Mouse (Mus musculus) myocyte (in vitro differentiated cells): ENCODE data around the gene Adamts17. TPM values are rescaled to one million over a fixed set of nuclear protein-coding genes. Genes with fewer than 3 reads are reported as not detected.

Source experiments
- H3K27me3 ChIP-seq: one replicate; pipeline ENCODE4 v1.6.1; 2011; ENCODE audit not compliant: control insufficient read depth, insufficient read depth, insufficient read length
- H3K36me3 ChIP-seq: one replicate; pipeline ENCODE4 v1.6.1; 2011; ENCODE audit not compliant: control insufficient read depth, insufficient read depth
- H3K4me2 ChIP-seq: one replicate; pipeline ENCODE4 v1.6.1; 2011; ENCODE audit warnings: low read depth, control low read depth
- H3K4me3 ChIP-seq: one replicate; pipeline ENCODE4 v1.5.1; 2011; ENCODE audit warnings: mild to moderate bottlenecking, control low read depth, moderate library complexity
- H3K79me2 ChIP-seq: one replicate; pipeline ENCODE4 v1.6.1; 2011; ENCODE audit not compliant: control insufficient read depth, insufficient read depth
- H3ac ChIP-seq: one replicate; pipeline ENCODE4 v1.6.1; 2011; ENCODE audit not compliant: control insufficient read depth, insufficient read length
- CEBPB ChIP-seq: IDR thresholded peaks from 2 replicates; pipeline ENCODE4 v1.6.1; 2011; ENCODE audit warnings: mild to moderate bottlenecking, moderate library complexity; ENCODE audit not compliant: poor library complexity, insufficient read depth, severe bottlenecking
- E2F4 ChIP-seq: IDR thresholded peaks from one replicate; pipeline ENCODE4 v1.6.1; 2011; ENCODE audit warnings: mild to moderate bottlenecking, control low read depth, moderate library complexity; ENCODE audit not compliant: insufficient read depth
- MAX ChIP-seq: IDR thresholded peaks from one replicate; pipeline ENCODE4 v1.6.1; 2011; ENCODE audit warnings: low read depth, mild to moderate bottlenecking, control low read depth
- MYOD1 ChIP-seq, 3 experiments: IDR thresholded peaks; one replicate each; pipeline ENCODE4 v1.6.1; 2011; ENCODE audit warnings: control low read depth in 2 of 3, low read depth in 2 of 3, mild to moderate bottlenecking in 2 of 3, moderate library complexity in 1 of 3; ENCODE audit not compliant: insufficient read length in 2 of 3, control insufficient read depth in 1 of 3
- MYOG ChIP-seq, 3 experiments: IDR thresholded peaks; one replicate each; pipeline ENCODE4 v1.6.1; 2011; ENCODE audit warnings: control low read depth in 2 of 3, low read depth in 2 of 3, mild to moderate bottlenecking in 2 of 3; ENCODE audit not compliant: insufficient read length in 2 of 3, control insufficient read depth in 1 of 3, insufficient read depth in 1 of 3
- POLR2A ChIP-seq: IDR thresholded peaks from one replicate; pipeline ENCODE4 v1.6.1; 2011; ENCODE audit warnings: low read depth, mild to moderate bottlenecking, control low read depth, moderate library complexity; ENCODE audit not compliant: insufficient read length
- POLR2AphosphoS2 ChIP-seq: IDR thresholded peaks from one replicate; pipeline ENCODE4 v1.6.1; 2011; ENCODE audit warnings: low read depth, control low read depth; ENCODE audit not compliant: insufficient read length
- REST ChIP-seq: IDR thresholded peaks from one replicate; pipeline ENCODE4 v1.6.1; 2011; ENCODE audit warnings: mild to moderate bottlenecking, control low read depth, moderate library complexity; ENCODE audit not compliant: insufficient read depth, insufficient read length
- SRF ChIP-seq: IDR thresholded peaks from one replicate; pipeline ENCODE4 v1.6.1; 2011; ENCODE audit warnings: low read depth; ENCODE audit not compliant: control insufficient read depth, insufficient read length
- TCF12 ChIP-seq: IDR thresholded peaks from one replicate; pipeline ENCODE4 v1.6.1; 2011; ENCODE audit warnings: mild to moderate bottlenecking, control low read depth; ENCODE audit not compliant: poor library complexity, insufficient read depth, severe bottlenecking
- TCF3 ChIP-seq: IDR thresholded peaks from one replicate; pipeline ENCODE4 v1.6.1; 2011; ENCODE audit warnings: low read depth, control low read depth; ENCODE audit not compliant: insufficient read length
- USF1 ChIP-seq: IDR thresholded peaks from one replicate; pipeline ENCODE4 v1.6.1; 2011; ENCODE audit warnings: low read depth, mild to moderate bottlenecking, control low read depth, moderate library complexity
- polyA plus RNA-seq: library from polyadenylated mRNA; unstranded; fragments of >200 nt; fragmentation: generic; extraction: Trizol; gene quantifications from one replicate; pipeline ENCODE4 v1.2.1, GENCODE M21; 2012; ENCODE audit warnings: missing spikeins

The Adamts17 gene
- polyA plus RNA-seq, 1 experiment, result 1.8 TPM

GRCm38 (mm10) chr7:67112495-67113216 is 273.1 kb downstream of the Adamts17 start:
- H3K4me2 ChIP-seq, result no peak overlapping the region
- no peak overlapping the region for H3K4me3 ChIP-seq
- H3K79me2 ChIP-seq, result no peaks in the 10 kb centered on the region
- TF ChIP-seq TCF3 (peak; percentile 24), TCF12 (peak; percentile 0), MYOD1 (IDR thresholded peaks at IDR 0.05; ENCODE audit: control insufficient read depth in 1 of 3, insufficient read length in 2 of 3, low read depth in 2 of 3) (peak in 2 of 3 experiments; percentile 75 to 88), MAX (no peak), MYOG (IDR thresholded peaks at IDR 0.05; ENCODE audit: control insufficient read depth in 1 of 3, insufficient read depth in 1 of 3, insufficient read length in 2 of 3, low read depth in 2 of 3) (peak; percentile 57 to 95 (median 87)), E2F4 (no peak)
- no peaks in the 10 kb centered on the region for H3K36me3 ChIP-seq
- no peak overlapping the region for H3ac ChIP-seq
- H3K27me3 ChIP-seq, result no peaks in the 10 kb centered on the region

- no peaks in the 10 kb centered on the region for H3K27me3 ChIP-seq
- no peak overlapping the region for H3ac ChIP-seq
- H3K4me3 ChIP-seq, result no peak overlapping the region
- H3K4me2 ChIP-seq, result no peak overlapping the region
- H3K79me2 ChIP-seq, result no peaks in the 10 kb centered on the region
- TF ChIP-seq TCF12 (no peak), MYOG (IDR thresholded peaks at IDR 0.05; ENCODE audit: control insufficient read depth in 1 of 3, insufficient read depth in 1 of 3, insufficient read length in 2 of 3, low read depth in 2 of 3) (no peak), TCF3 (no peak), MAX (no peak), POLR2AphosphoS2 (no peak), USF1 (no peak), E2F4 (no peak), REST (no peak), SRF (no peak), MYOD1 (IDR thresholded peaks at IDR 0.05; ENCODE audit: control insufficient read depth in 1 of 3, insufficient read length in 2 of 3, low read depth in 2 of 3) (no peak), POLR2A (no peak), CEBPB (no peak)
- H3K36me3 ChIP-seq, result no peaks in the 10 kb centered on the region
These were observed 274.5 kb downstream of the Adamts17 start for GRCm38 (mm10) chr7:67114056-67114455.

- TF ChIP-seq E2F4, result no peak
- TF ChIP-seq MYOD1 (IDR thresholded peaks at IDR 0.05; ENCODE audit: control insufficient read depth in 1 of 3, insufficient read length in 2 of 3, low read depth in 2 of 3), result no peak
- TF ChIP-seq REST, result no peak
- no peak for TF ChIP-seq TCF3
- TF ChIP-seq POLR2A, result no peak
- no peak for TF ChIP-seq CEBPB
- TF ChIP-seq POLR2AphosphoS2, result no peak
- no peak for TF ChIP-seq MAX
- TF ChIP-seq TCF12, result no peak
- no peak for TF ChIP-seq USF1
- no peak for TF ChIP-seq SRF
- TF ChIP-seq MYOG (IDR thresholded peaks at IDR 0.05; ENCODE audit: control insufficient read depth in 1 of 3, insufficient read depth in 1 of 3, insufficient read length in 2 of 3, low read depth in 2 of 3), result no peak
- H3K4me2 ChIP-seq, result no peak overlapping the region
- H3K36me3 ChIP-seq, result no peaks in the 10 kb centered on the region
- H3K27me3 ChIP-seq, result no peaks in the 10 kb centered on the region
- H3K79me2 ChIP-seq, result no peaks in the 10 kb centered on the region
- no peak overlapping the region for H3ac ChIP-seq
- H3K4me3 ChIP-seq, result no peak overlapping the region
These were observed 275.5 kb downstream of the Adamts17 start for GRCm38 (mm10) chr7:67115056-67115455.

GRCm38 (mm10) chr7:67135140-67135539 is 295.6 kb downstream of the Adamts17 start:
- H3K4me3 ChIP-seq, result no peak overlapping the region
- TF ChIP-seq TCF3 (no peak), SRF (no peak), CEBPB (no peak), USF1 (no peak), TCF12 (no peak), MYOD1 (IDR thresholded peaks at IDR 0.05; ENCODE audit: control insufficient read depth in 1 of 3, insufficient read length in 2 of 3, low read depth in 2 of 3) (no peak), REST (no peak), POLR2A (no peak), POLR2AphosphoS2 (no peak), E2F4 (no peak), MYOG (IDR thresholded peaks at IDR 0.05; ENCODE audit: control insufficient read depth in 1 of 3, insufficient read depth in 1 of 3, insufficient read length in 2 of 3, low read depth in 2 of 3) (no peak), MAX (no peak)
- H3ac ChIP-seq, result no peak overlapping the region
- no peaks in the 10 kb centered on the region for H3K36me3 ChIP-seq
- H3K79me2 ChIP-seq, result no peaks in the 10 kb centered on the region
- peaks cover 45% of the 10 kb centered on the region for H3K27me3 ChIP-seq
- H3K4me2 ChIP-seq, result no peak overlapping the region
